Mouse (Mus musculus): ENCODE data around the gene Rbm26. TPM values are rescaled to one million over a fixed set of nuclear protein-coding genes. Genes with fewer than 3 reads are reported as not detected.

Rbm26 gene
- polyA plus RNA-seq, 1 experiment: 0.37 TPM

GRCm38 (mm10) chr14:105074376-105074775 lies 102.8 kb downstream of the Rbm26 start:
- Histone ChIP-seq H3K4me3 (replicated peaks) (no peak overlapping the region), H3K9me3 (ENCODE audit: control insufficient read depth, low read length) (no peaks in the 10 kb centered on the region; the same call in 1 of the 2 replicates), H3K4me1 (ENCODE audit: control insufficient read depth) (no peaks in the 10 kb centered on the region), H3K27me3 (ENCODE audit: control insufficient read depth) (no peaks in the 10 kb centered on the region), H3K36me3 (ENCODE audit: control insufficient read depth) (no peaks in the 10 kb centered on the region)
- TF ChIP-seq TAL1 (IDR thresholded peaks at IDR 0.05; ENCODE audit: low read length): no peak

GRCm38 (mm10) chr14:105071010-105071509 lies 106.1 kb downstream of the Rbm26 start:
- H3K36me3 ChIP-seq (ENCODE audit: control insufficient read depth): no peaks in the 10 kb centered on the region
- TF ChIP-seq GATA1 (IDR thresholded peaks at IDR 0.05; ENCODE audit: low read length): no peak
- H3K4me1 ChIP-seq (ENCODE audit: control insufficient read depth): no peaks in the 10 kb centered on the region
- H3K9me3 ChIP-seq (ENCODE audit: control insufficient read depth, low read length): no peaks in the 10 kb centered on the region; the same call in 1 of the 2 replicates
- H3K27me3 ChIP-seq (ENCODE audit: control insufficient read depth): no peaks in the 10 kb centered on the region
- H3K4me3 ChIP-seq (replicated peaks): no peak overlapping the region

DNA sequence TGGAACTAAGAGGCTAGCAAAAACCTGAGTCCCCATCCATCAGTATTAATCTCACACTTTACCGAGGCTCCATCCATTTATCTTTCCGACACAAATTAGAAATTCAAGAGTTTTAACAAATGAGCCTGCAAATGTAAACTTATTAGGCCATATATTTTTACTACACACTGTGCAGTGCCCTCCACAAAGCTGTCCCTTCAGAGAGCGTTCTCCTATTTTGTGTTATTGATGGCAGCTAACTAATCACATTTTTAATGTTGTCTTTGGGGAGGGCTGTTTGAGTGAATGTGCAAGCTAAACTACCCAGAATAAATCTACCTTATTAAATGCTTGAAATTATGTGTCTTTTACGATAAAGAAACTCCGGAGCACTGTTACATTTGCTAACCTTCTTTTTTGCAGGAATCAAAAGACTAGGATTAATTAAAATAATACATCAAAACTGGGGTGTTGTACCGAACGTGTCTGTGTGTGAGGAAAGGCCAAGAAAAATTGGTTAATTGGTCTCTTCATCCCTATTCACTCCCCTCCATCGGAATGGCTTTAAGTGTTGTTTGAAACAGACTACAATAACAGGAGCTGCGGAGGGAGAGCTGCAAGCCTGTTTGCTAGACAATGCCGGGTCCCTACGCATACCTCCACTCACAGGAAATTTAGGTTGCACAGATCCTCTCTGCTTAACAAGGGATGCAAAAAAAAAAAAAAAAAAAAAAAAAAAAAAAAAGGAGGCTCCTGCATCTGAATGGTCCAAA lies 106.7 kb downstream of the Rbm26 start:
- Histone ChIP-seq H3K4me1 (ENCODE audit: control insufficient read depth) (no peaks in the 10 kb centered on the region), H3K36me3 (ENCODE audit: control insufficient read depth) (no peaks in the 10 kb centered on the region), H3K27me3 (ENCODE audit: control insufficient read depth) (no peaks in the 10 kb centered on the region), H3K4me3 (replicated peaks) (no peak overlapping the region), H3K9me3 (ENCODE audit: control insufficient read depth, low read length) (no peaks in the 10 kb centered on the region; the same call in 1 of the 2 replicates)
- TF ChIP-seq GATA1 (IDR thresholded peaks at IDR 0.05; ENCODE audit: low read length) (no peak), TAL1 (IDR thresholded peaks at IDR 0.05; ENCODE audit: low read length) (no peak)

GRCm38 (mm10) chr14:105068060-105068459 lies 109.1 kb downstream of the Rbm26 start:
- Histone ChIP-seq H3K27me3 (ENCODE audit: control insufficient read depth) (no peaks in the 10 kb centered on the region), H3K4me3 (replicated peaks) (no peak overlapping the region), H3K36me3 (ENCODE audit: control insufficient read depth) (no peaks in the 10 kb centered on the region), H3K9me3 (ENCODE audit: control insufficient read depth, low read length) (no peaks in the 10 kb centered on the region; the same call in 1 of the 2 replicates), H3K4me1 (ENCODE audit: control insufficient read depth) (no peaks in the 10 kb centered on the region)
- TF ChIP-seq TAL1 (IDR thresholded peaks at IDR 0.05; ENCODE audit: low read length) (no peak), GATA1 (IDR thresholded peaks at IDR 0.05; ENCODE audit: low read length) (no peak)

- H3K36me3 ChIP-seq (ENCODE audit: control insufficient read depth): no peaks in the 10 kb centered on the region
- no peaks in the 10 kb centered on the region for H3K9me3 ChIP-seq (ENCODE audit: control insufficient read depth, low read length)
- TF ChIP-seq GATA1 (IDR thresholded peaks at IDR 0.05; ENCODE audit: low read length) (no peak), TAL1 (IDR thresholded peaks at IDR 0.05; ENCODE audit: low read length) (no peak)
- H3K4me1 ChIP-seq (ENCODE audit: control insufficient read depth): no peaks in the 10 kb centered on the region
- H3K27me3 ChIP-seq (ENCODE audit: control insufficient read depth): no peaks in the 10 kb centered on the region
- H3K4me3 ChIP-seq (replicated peaks): no peak overlapping the region
Observed at GRCm38 (mm10) chr14:105064243-105064642, 112.9 kb downstream of the Rbm26 start.

GRCm38 (mm10) chr14:105061230-105061629 lies 115.9 kb downstream of the Rbm26 start:
- Histone ChIP-seq H3K4me1 (ENCODE audit: control insufficient read depth) (no peaks in the 10 kb centered on the region), H3K27me3 (ENCODE audit: control insufficient read depth) (no peaks in the 10 kb centered on the region), H3K9me3 (ENCODE audit: control insufficient read depth, low read length) (no peaks in the 10 kb centered on the region), H3K4me3 (replicated peaks) (no peak overlapping the region), H3K36me3 (ENCODE audit: control insufficient read depth) (no peaks in the 10 kb centered on the region)
- TF ChIP-seq TAL1 (IDR thresholded peaks at IDR 0.05; ENCODE audit: low read length) (no peak), GATA1 (IDR thresholded peaks at IDR 0.05; ENCODE audit: low read length) (no peak)

DNA sequence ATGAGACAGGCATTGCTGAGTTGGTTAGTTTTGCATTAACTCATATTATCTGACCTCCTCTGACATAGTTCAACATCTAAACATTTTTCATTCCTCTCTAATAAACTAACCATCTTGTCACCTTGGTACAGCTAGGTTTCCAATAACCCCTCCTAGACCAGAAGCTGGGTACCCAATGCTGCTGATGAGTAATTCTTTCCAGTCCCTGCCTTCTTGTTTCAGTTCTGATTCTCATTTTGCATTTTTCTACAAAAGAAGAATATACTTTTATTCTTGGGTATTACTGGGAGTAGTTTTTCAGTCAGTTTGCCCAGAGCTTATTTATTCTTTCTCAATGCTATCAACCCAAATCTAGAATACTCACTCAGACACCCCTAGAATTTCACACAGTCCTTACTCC lies 119.2 kb downstream of the Rbm26 start:
- no peak overlapping the region for H3K4me3 ChIP-seq (replicated peaks)
- no peaks in the 10 kb centered on the region for H3K36me3 ChIP-seq (ENCODE audit: control insufficient read depth)
- H3K9me3 ChIP-seq (ENCODE audit: control insufficient read depth, low read length): no peaks in the 10 kb centered on the region
- no peaks in the 10 kb centered on the region for H3K4me1 ChIP-seq (ENCODE audit: control insufficient read depth)
- no peaks in the 10 kb centered on the region for H3K27me3 ChIP-seq (ENCODE audit: control insufficient read depth)
- TF ChIP-seq TAL1 (IDR thresholded peaks at IDR 0.05; ENCODE audit: low read length) (no peak), GATA1 (IDR thresholded peaks at IDR 0.05; ENCODE audit: low read length) (no peak)

Other genes starting within 250 kb of the Rbm26 start
- 0.31 and 0.52 TPM in 2 replicates for gene Ndfip2, start 81.2 kb upstream of the Rbm26 start, polyA plus RNA-seq (2012)